Mouse (Mus musculus) cerebellum, adult 9-11 months (tissue): ENCODE measurements around the gene Gcnt1.

ENCODE experiments used
- DNase-seq: peaks from one replicate; pipeline ENCODE4 v3.0.0; 2022

Gcnt1 gene

DNA sequence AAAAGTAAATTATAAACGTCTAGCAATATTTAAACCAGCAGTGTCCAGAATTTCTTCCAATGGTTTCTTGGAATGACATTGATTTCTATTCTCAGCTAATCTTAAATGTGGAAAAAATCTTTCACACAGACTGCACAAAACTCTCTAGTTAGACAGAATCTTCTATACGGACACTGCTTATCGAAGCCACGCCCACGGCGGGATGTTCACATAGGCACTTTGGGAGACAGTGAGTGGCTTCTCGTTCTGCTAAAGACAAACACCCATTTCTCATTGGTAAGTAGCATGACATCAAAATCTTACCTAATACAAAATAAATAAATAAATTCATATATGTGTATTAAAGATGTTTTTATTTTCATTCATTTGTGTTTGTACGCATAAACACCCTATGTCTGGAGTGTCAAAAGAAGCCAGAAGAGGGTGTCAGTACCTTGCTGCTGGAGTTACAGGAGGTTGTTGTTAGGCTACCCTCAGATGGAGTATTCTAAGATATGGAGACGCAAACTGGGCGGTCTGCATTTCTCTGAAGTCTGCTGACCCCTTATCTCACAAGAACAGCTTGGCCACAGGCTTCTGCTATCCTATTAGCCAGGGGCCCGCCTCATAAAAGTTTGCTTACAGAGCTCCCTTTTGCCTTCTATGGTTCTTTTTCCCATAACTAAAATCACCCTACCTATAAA, 49.5 kb downstream of the Gcnt1 start:
- no peak for DNase-seq

DNA sequence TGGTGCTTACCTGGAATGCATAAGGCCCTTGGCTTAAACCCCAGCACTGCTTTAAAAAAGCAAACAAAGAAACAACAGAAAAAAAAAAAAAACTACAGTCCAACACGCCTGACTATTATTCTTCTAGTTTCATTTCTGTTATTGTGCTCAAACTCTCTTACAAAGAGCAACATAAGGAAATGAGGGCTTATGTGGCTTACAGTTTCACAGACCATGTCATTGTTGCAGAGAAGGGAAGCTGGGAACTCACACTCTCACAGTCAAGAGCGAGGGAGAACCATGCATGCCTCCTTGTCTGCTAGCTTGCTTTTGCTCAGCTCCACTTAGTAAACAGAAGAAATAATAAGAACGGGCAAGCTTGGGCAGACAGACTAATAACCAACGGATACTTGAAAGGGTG, 52.9 kb downstream of the Gcnt1 start:
- DNase-seq, result no peak

- no peak for DNase-seq
Observed at GRCm38 (mm10) chr19:17318733-17319132, 53.9 kb downstream of the Gcnt1 start.

GRCm38 (mm10) chr19:17316311-17317003, 56.2 kb downstream of the Gcnt1 start:
- no peak for DNase-seq

- DNase-seq, result no peak
Observed at GRCm38 (mm10) chr19:17314451-17314850, 58.2 kb downstream of the Gcnt1 start.

DNA sequence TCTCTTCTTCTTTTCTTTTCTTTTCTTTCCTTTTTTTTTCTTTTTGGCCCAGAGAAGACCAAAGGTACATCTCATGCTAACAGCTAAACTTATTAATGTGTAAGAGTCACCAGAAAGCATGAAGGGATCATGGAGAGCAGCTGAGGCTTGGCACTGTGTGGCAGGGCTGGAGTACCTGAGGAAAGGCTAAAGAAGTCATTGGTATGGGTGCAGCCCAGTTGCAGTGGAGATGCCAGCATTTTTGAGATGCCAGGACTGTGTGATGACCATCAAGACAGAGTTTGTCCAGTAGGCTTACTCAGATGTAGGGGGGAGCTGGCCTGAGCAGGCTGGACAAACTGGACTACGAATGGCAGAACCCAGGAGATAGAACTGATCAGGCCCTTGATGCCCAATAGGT, 58.9 kb downstream of the Gcnt1 start:
- DNase-seq, result no peak

DNA sequence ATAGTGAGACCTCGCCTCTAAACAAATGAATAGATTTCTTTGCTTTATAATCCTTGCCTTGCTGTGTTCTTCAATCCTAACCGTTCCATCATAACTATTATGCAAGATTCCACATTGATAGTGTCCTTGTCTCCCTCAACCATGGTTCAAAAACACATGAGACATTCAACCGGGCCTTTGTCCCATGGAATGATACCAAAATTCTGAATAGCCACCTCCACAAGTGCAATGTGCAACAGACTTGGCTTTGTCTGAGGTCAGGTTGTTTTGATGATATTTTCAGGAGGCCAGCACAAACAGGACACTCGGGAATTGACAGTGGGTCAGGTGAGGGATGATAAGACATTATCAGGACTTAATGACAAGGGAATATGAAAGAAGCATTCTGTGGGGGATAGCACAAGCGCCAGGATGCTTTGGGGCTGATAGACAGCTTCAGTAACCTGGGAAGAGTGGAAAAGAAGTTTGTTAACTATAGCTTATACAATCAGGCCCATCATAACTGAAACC, 59.9 kb downstream of the Gcnt1 start:
- DNase-seq, result no peak

- no peak for DNase-seq
Observed at GRCm38 (mm10) chr19:17311501-17311900, 61.1 kb downstream of the Gcnt1 start.

DNA sequence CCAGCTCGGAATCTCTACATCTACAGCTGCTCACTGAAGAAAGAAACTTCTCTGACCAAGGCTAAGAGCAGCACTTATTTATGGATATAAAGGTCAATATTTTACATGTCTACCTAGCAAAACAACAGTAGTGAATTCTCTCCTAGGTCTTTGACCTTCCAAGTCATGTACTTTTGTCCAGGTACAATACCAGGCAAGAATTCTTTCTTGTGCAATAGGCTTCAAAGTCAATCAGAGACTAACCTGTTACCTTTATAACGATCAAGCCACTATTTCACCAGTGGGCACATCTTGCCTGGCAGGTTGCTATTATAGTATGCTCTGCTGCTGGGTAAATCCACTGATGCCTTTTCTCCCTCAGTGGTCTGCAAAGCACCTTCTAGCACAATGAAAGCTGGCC, 61.6 kb downstream of the Gcnt1 start:
- DNase-seq, result no peak

- no peak for DNase-seq
Observed at GRCm38 (mm10) chr19:17296081-17296480, 76.6 kb downstream of the Gcnt1 start.

DNA sequence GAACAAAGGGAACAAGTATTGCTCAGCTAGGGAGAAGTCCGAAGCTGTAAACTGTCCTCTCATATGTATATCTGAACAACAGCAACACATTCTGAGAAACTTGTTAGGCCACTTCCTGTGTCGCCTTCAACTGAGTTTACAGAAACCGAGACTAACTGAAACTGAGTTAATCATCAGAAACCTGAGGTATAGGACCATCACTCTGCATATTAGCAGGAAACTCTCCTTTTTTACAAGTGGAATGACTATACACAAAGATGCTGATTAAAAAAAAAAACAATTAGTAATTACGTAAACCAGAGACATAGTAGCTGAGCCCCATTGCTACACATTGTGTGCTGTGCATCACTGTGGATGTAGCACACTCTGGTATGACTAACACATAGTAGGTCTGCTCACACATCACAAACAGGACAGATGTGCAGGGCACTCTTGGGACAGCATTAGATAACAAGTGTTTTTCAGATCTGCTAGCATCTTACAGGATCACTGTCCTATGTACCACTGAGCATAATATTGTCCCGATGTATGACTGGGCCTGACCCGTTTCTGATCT, 77.4 kb downstream of the Gcnt1 start:
- no peak for DNase-seq

GRCm38 (mm10) chr19:17294136-17294535, 78.5 kb downstream of the Gcnt1 start:
- DNase-seq, result no peak

GRCm38 (mm10) chr19:17289526-17289925, 83.1 kb downstream of the Gcnt1 start:
- no peak for DNase-seq

DNA sequence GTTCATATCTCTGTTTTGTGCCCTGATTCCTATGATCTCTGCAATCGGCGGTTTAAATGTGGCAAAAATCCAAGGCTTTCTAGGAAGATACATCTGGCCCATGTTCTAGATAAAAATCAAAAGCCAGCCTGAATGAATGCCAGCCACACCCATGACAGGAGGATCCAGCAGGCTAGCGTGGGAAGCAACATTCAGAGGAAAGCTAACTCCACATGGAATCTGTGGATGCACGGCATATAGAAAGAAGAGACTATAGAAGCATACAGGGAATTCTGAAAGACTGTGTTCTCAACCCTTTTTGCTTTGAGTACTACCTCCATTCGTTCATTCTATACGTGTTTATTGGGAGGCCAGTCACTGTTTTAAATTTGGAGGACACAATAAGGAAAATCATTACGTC, 86.6 kb downstream of the Gcnt1 start:
- no peak for DNase-seq

GRCm38 (mm10) chr19:17283317-17283716, 89.3 kb downstream of the Gcnt1 start:
- DNase-seq, result no peak

DNA sequence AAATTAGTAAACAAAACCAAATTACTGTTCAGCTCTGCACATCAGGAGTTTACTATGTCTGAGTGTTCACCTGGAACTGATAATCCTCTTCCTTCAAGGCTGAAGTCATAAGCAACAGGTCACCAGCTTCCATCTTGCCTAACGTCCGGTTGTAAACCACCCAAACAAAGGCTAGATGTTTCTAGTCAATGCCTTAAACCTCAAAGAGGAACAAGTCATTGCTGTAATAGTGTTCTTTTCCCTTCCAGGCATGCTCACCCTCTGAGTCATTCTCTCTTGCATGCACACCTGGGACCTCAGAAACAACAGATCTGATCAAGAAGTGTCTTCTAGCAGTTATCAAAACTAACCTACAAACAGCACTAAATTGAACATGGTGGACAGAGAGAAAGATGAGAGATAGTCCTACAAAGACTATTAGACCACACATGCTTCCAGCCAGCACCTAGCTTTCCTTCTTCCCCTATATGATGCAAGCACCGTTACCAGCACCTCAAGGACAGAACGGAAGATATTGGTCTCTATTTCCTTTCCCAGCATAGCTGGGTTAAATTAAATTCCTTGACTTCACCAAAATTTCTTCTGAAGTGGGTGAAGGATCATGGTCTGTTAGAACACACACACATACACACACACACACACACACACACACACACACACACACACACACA, 94.1 kb downstream of the Gcnt1 start:
- no peak for DNase-seq
